Mouse (Mus musculus) small intestine, adult 2 months (tissue): ENCODE data around the gene D430019H16Rik.

Source experiments
- CTCF ChIP-seq: fragments of 200-500 bp; IDR thresholded peaks from 2 replicates; pipeline ENCODE4 v1.5.1; 2012; ENCODE audit warnings: low read depth, mild to moderate bottlenecking, control low read depth, inconsistent platforms, low read length, moderate library complexity, mixed read lengths; ENCODE audit not compliant: insufficient replicate concordance, insufficient read length; ENCODE audit errors: extremely low read depth
- POLR2A ChIP-seq: fragments of 200-500 bp; IDR thresholded peaks from 2 replicates; pipeline ENCODE4 v1.6.1; 2012; ENCODE audit warnings: low read depth, mild to moderate bottlenecking, control low read depth, inconsistent platforms, low read length, moderate library complexity

DNA sequence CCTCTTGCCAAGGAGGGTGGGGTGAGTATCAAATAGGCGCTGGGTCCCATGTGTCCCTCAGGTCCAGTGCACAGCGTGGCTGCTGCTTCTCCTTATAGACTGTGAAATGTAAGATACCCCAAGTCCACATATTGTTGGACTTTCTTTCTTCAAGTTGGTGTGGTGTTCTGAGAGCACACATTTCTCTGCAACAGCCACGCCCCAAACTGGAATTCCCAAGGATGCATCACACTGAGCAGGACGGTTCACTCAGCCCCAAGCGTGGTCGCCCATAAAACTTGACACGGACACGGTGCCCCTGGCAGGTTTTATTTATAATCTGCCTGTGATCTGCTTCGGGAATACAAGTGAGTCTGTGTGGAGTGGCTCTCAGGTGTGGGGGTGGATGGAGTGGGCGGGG lies 60.5 kb downstream of the D430019H16Rik start:
- no peak for TF ChIP-seq POLR2A
- TF ChIP-seq CTCF, result no peak
